Mouse (Mus musculus) kidney, postnatal 25 days (tissue): ENCODE data around the gene Magi1.
"Not testable (repeated sequence)": the region's sequence is repeated elsewhere in the genome, so short reads cannot be mapped to it uniquely, and the experiment has no call there.

ENCODE experiments used
- DNase-seq, 2 experiments: peaks; one replicate each; pipeline ENCODE4 v3.0.0; 2021; ENCODE audit warnings: mixed read lengths in 2 of 2

Magi1 gene

DNA sequence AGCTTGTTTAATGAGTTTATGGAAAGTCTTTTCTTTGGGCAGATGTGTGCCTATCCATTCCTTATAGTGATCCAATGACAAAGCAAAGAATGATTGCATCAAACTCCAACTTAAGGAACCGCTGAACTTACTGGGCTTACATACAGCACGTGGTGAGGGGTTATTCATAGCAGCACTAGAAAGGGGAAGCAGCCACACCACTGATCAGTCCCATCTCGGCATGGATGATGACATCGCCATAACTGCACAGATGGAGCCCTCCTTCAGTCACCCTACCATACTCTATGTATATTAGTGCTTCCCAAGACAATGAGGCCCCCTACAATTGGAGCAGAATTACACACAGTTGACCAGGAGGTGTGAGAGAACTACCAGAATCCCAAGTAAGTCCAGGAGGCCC lies 238.5 kb downstream of the Magi1 start:
- DNase-seq, result no peak

GRCm38 (mm10) chr6:94043461-94043860 lies 240.3 kb downstream of the Magi1 start:
- DNase-seq, result no peak

- DNase-seq, result peak in 1 of 2 experiments; percentile 63
Observed at GRCm38 (mm10) chr6:94040093-94040492, 243.6 kb downstream of the Magi1 start.

GRCm38 (mm10) chr6:94038897-94039296 lies 244.8 kb downstream of the Magi1 start:
- DNase-seq, result no peak

- no peak for DNase-seq
Observed at GRCm38 (mm10) chr6:94036554-94036953, 247.2 kb downstream of the Magi1 start.

- no peak for DNase-seq
Observed at GRCm38 (mm10) chr6:94026361-94026760, 257.4 kb downstream of the Magi1 start.

GRCm38 (mm10) chr6:94022437-94022836 lies 261.3 kb downstream of the Magi1 start:
- DNase-seq, result no peak

DNA sequence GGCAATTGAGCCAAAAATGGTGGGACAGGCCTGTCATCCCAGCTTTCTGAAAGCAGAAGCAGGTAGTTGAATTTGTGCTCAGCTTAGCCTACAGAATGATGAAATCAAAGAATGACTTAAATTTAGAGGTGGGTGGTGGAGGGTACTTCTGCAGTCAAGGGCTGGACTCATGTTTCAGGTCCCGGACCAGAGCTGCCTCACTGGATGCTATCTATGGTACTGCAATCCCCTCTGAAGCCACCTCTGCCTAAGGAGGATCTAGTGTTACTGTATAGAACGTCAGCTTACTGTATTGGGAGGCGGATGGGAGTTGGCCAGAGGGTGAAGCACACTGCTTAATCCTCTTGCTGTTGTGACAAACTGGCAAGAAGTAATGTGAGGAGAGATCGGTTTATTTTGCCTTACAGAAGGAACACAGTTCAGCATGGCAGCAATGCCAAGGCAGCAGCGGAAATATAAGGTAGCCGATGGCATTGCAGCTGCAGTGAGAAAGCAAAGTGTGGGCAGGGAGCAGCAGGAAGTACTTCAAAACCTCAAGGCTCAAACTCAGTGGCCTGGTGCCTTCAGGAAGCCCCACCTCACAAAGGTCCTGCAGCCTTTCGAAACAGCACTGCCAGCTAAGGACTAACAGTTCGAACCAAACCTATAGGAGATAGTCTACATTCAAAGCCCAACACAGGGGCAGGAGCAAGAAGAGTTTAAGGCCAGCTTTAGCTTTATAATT lies 262.3 kb downstream of the Magi1 start:
- no peak for DNase-seq

GRCm38 (mm10) chr6:94020566-94020965 lies 263.2 kb downstream of the Magi1 start:
- DNase-seq, result no peak

- no peak for DNase-seq
Observed at GRCm38 (mm10) chr6:94019935-94020334, 263.8 kb downstream of the Magi1 start.

DNA sequence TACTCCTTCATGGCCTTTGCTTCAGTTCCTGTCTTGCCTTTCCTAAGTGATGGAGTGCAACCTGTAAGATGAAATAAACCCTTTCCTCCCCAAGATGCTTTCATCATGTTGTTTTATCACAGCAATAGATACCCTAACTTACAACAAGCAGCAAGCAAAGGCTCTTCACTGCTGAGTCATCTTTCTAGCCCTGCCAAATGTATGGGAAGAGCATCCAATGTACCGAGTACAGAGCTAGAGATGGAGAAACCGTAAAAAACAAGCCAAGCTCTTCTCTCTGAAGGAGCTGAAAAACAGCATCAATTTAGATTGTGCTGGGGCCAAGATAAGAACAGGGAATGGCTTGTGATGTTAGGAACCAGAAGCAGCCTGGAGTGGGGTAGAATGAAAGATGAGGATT lies 270.0 kb downstream of the Magi1 start:
- DNase-seq, result no peak

- DNase-seq, result peak; percentile 55 to 61
Observed at GRCm38 (mm10) chr6:94011947-94012346, 271.8 kb downstream of the Magi1 start.

DNA sequence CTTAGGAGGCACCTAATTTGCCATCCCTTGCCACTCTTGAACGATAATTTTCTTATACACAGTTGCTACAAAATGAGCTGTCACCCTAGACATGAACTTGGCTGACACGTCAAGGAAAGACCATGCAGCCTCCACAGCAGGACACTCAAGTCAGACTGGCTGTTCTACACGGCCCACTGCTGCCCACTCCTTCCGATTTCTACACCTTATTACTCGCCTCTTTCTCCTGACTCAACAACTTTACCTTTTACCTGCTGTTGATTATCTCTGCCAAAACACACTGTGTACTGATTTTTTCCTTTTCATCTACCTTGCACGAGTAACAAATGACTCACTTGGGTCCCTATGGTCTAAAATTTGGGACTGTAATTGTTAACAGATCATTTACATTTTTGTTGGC lies 272.2 kb downstream of the Magi1 start:
- no peak for DNase-seq

DNA sequence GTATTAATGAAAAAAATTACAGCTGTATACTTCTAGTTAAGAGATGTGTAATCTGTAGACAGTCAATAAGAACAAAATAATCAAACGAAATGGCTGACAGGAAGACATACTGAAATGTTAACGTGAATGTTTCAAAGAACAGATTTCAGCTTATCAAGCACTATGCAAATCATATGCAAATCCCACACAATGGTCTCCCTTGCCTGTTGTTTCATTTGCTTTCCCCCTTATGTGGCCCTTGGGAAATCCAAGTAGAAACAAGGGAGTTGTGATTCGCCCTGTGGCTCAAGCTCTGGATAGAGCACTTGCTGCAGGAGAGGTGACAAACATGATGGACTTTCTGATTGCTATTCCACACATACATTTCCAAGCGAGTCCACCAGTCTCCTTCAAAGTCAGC lies 275.1 kb downstream of the Magi1 start:
- no peak for DNase-seq

DNA sequence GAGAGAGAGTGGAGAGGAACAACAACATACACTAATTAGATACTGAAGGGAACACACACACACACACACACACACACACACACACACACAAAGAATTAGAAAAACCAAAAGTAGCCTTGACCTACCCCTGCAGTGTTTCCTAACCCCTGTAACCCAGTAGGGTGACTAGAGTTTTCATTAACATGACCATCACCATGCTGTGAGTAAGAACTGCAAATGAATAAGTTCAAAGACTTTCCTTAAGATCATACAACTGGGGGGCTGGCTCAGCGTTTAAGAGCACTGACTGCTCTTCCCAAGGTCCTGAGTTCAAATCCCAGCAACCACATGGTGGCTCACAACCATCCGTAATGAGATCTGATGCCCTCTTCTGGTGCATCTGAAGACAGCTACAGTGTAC lies 280.1 kb downstream of the Magi1 start:
- not testable (repeated sequence) for DNase-seq

GRCm38 (mm10) chr6:93996841-93997485 lies 286.8 kb downstream of the Magi1 start:
- DNase-seq, result no peak

GRCm38 (mm10) chr6:93987561-93987960 lies 296.2 kb downstream of the Magi1 start:
- no peak for DNase-seq

- peak; percentile 43 to 49 for DNase-seq
Observed at GRCm38 (mm10) chr6:93985111-93985510, 298.6 kb downstream of the Magi1 start.

GRCm38 (mm10) chr6:93983551-93983950 lies 300.2 kb downstream of the Magi1 start:
- no peak for DNase-seq

GRCm38 (mm10) chr6:93981211-93981610 lies 302.5 kb downstream of the Magi1 start:
- DNase-seq, result peak in 1 of 2 experiments; percentile 6

DNA sequence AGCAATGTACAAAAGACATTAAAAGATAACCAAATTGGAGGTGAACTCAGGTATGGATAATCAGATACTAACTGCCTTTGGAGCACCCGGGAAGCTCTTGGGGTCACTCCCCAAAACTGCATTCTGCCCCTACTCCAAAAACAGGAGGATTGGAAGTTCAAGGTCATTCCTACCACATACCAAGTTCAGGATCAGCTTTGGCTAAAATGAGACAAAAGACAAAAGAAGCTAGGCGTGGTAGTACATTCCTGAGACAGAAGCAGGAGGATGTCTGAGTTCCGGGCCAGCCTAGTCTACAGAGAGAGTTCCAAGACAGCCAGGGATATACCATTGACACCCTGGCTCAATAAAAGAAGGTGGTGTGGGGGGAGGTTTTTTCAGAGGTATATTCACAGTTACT lies 304.5 kb downstream of the Magi1 start:
- no peak for DNase-seq

DNA sequence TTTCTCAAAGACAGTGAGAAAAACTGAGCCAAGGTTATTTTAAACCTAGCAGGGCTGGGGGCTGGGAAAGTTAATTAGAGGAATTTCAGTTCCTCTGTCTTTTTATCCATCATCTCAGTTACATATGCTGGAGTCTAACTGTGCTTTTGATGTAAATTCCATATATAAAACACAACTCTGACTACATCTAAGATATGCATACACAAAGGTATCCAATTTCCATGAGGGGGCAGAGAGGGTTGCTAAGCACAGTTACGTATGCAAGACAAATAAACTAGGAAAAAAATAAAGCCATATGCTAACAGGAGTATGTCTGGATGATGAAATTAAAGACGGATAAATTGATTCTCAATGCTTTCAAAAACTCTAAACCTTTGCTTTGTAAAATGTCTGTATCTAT lies 315.0 kb downstream of the Magi1 start:
- no peak for DNase-seq

DNA sequence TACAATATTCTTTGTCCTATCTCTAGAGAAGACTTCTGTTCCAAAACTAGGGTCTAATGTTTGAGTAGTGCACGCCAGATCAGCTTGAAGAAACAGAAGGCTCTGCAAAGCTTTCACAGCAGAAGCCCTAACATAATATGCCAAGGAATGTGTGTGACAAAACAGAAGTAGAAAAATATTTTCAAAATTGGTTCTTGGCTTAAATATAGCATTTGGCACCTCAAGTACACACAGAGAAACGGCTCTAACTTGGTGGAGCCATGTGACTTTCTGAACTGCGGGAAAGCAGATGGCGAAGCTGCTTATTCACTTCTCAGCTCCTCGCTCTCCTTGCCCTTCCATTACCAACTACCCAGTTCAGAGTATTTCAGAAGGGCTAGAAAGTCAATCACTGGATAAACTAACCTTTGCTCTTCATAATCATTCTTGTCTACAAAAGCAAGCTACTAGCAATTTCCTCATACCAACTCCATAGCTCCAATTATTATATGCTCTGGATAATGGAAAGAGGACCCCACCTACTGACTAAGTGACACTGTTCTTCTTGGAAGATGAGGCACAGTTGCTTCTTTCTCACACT lies 320.9 kb downstream of the Magi1 start:
- no peak for DNase-seq

GRCm38 (mm10) chr6:93961782-93962181 lies 321.9 kb downstream of the Magi1 start:
- no peak for DNase-seq
